Mouse (Mus musculus) R1 (cell line): ENCODE measurements at regions not wholly inside any gene's neighbourhood (a gene's known extent, or its start where the extent isn't known, plus 50 kb on each side); places are given as distances from the start of the nearest gene placed in this dataset.

Source experiments
- DNase-seq: peaks from one replicate; pipeline ENCODE4 v3.0.0-alpha.2; 2018; ENCODE audit warnings: low read depth, low spot score

GRCm38 (mm10) chr10:56453578-56454069, 76.5 kb downstream of the Gja1 start:
- DNase-seq = no peak

- DNase-seq = no peak
These were observed 78.8 kb downstream of the Gja1 start for GRCm38 (mm10) chr10:56455867-56456468.

- peak; percentile 10 for DNase-seq
These were observed 91.4 kb downstream of the Gja1 start for GRCm38 (mm10) chr10:56468537-56468936.

GRCm38 (mm10) chr10:56468993-56469712, 92.0 kb downstream of the Gja1 start:
- DNase-seq = peak; percentile 62

GRCm38 (mm10) chr10:56469895-56470294, 92.8 kb downstream of the Gja1 start:
- no peak for DNase-seq

GRCm38 (mm10) chr10:56474951-56475350, 97.8 kb downstream of the Gja1 start:
- no peak for DNase-seq

- DNase-seq = no peak
These were observed 105.1 kb downstream of the Gja1 start for GRCm38 (mm10) chr10:56482156-56482716.

GRCm38 (mm10) chr10:56484931-56485330, 107.8 kb downstream of the Gja1 start:
- no peak for DNase-seq

GRCm38 (mm10) chr10:56485746-56486145, 108.6 kb downstream of the Gja1 start:
- DNase-seq = no peak

- DNase-seq = peak; percentile 73
These were observed 109.5 kb downstream of the Gja1 start for GRCm38 (mm10) chr10:56486584-56486983.

GRCm38 (mm10) chr10:56493461-56493860, 116.3 kb downstream of the Gja1 start:
- DNase-seq = no peak

GRCm38 (mm10) chr10:56495352-56495751, 118.2 kb downstream of the Gja1 start:
- no peak for DNase-seq

- no peak for DNase-seq
These were observed 141.9 kb downstream of the Gja1 start for GRCm38 (mm10) chr10:56519041-56519440.

GRCm38 (mm10) chr10:56525791-56526190, 148.7 kb downstream of the Gja1 start:
- no peak for DNase-seq

GRCm38 (mm10) chr10:56537091-56537490, 160.0 kb downstream of the Gja1 start:
- DNase-seq = no peak

- DNase-seq = no peak
These were observed 162.8 kb downstream of the Gja1 start for GRCm38 (mm10) chr10:56539827-56540511.

- DNase-seq = no peak
These were observed 165.0 kb downstream of the Gja1 start for GRCm38 (mm10) chr10:56542106-56542505.

- DNase-seq = no peak
These were observed 168.9 kb downstream of the Gja1 start for GRCm38 (mm10) chr10:56545989-56546388.

GRCm38 (mm10) chr10:56546824-56547223, 169.7 kb downstream of the Gja1 start:
- no peak for DNase-seq

GRCm38 (mm10) chr10:56547825-56548224, 170.7 kb downstream of the Gja1 start:
- DNase-seq = no peak

- DNase-seq = no peak
These were observed 189.8 kb downstream of the Gja1 start for GRCm38 (mm10) chr10:56566836-56567442.

GRCm38 (mm10) chr10:56582065-56582464, 204.9 kb downstream of the Gja1 start:
- DNase-seq = no peak
